Mouse (Mus musculus) kidney, adult 2 months (tissue): ENCODE results near the gene Rab4a. TPM values are rescaled to one million over a fixed set of nuclear protein-coding genes. Genes with fewer than 3 reads are reported as not detected.
A peak's percentile ranks its signal among the peaks of the same experiment; 100 is the strongest.

Source experiments
- DNase-seq: peaks from one replicate; pipeline ENCODE4 v3.0.0; 2021
- H3K27ac ChIP-seq: fragments of 200-500 bp; 2 replicates; pipeline ENCODE4 v1.5.1; 2012; ENCODE audit warnings: low read depth, low read length, control low read depth, inconsistent platforms; ENCODE audit not compliant: insufficient read depth
- H3K27me3 ChIP-seq: fragments of 200-500 bp; replicated peaks from 2 replicates; pipeline ENCODE4 v1.6.1; 2012; ENCODE audit warnings: mild to moderate bottlenecking, moderate library complexity, low read length, inconsistent platforms; ENCODE audit not compliant: control insufficient read depth, insufficient read depth
- H3K36me3 ChIP-seq: fragments of 200-500 bp; 2 replicates; pipeline ENCODE4 v1.6.1; 2012; ENCODE audit warnings: mild to moderate bottlenecking, moderate library complexity, low read length, inconsistent platforms; ENCODE audit not compliant: control insufficient read depth, insufficient read depth
- H3K4me1 ChIP-seq: fragments of 200-500 bp; 2 replicates; pipeline ENCODE4 v1.6.1; 2011; ENCODE audit warnings: low read length; ENCODE audit not compliant: control insufficient read depth, insufficient read depth
- H3K4me3 ChIP-seq: fragments of 200-500 bp; 2 replicates; pipeline ENCODE4 v1.5.1; 2011; ENCODE audit warnings: mild to moderate bottlenecking, low read depth, low read length, control low read depth; ENCODE audit not compliant: insufficient read depth
- CTCF ChIP-seq: fragments of 200-500 bp; conservative IDR thresholded peaks from 2 replicates; pipeline ENCODE4 v1.5.1; 2011; ENCODE audit warnings: low read depth, mild to moderate bottlenecking, control low read depth, low read length, moderate library complexity, mixed read lengths; ENCODE audit not compliant: insufficient read depth, insufficient read length
- POLR2A ChIP-seq: fragments of 200-500 bp; IDR thresholded peaks from one replicate; pipeline ENCODE4 v1.6.1; 2011; ENCODE audit warnings: low read depth, low read length, control low read depth
- WGBS: fragments of 180-500 bp; shearing (Covaris S2); methylation state at CpG from one replicate; pipeline ENCODE4 v1.1.7; 2018; 5-methylcytosine and 5-hydroxymethylcytosine counted together
- polyA plus RNA-seq: library from polyadenylated mRNA; depleted of rRNA; stranded (reverse); fragments of >200 nt; gene quantifications from 2 replicates; pipeline ENCODE4 v1.2.3, GENCODE M21; 2012; rRNA removed

Gene Rab4a
- polyA plus RNA-seq, 1 experiment, result 42.7 TPM

DNA sequence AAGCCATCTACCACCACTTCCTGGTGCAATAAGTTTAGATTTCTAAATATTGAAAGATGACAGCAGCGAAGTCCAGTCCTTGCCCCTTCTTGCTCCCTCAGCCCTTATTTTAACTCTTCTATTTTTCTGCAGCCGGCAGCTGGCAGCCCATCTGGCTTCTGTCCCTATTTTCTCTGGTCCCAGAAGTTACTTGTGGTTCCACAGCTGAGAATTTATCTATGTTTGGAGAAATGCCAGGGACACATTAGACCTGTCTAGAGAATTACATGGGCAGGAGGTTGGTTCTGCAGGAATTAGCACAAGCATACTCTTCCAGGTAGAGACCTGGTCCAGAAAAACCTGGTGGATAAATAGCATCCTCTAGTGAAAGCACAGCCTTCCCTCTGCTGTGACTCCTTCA, 72.1 kb downstream of the Rab4a start:
- Histone ChIP-seq H3K27ac (no peak overlapping the region), H3K4me1 (no peaks in the 10 kb centered on the region), H3K27me3 (no peaks in the 10 kb centered on the region), H3K36me3 (no peaks in the 10 kb centered on the region), H3K4me3 (no peak overlapping the region)
- TF ChIP-seq CTCF (no peak), POLR2A (no peak)
- no peak for DNase-seq
- 78% methylated on average over 2 of the region's 2 CpGs for WGBS

DNA sequence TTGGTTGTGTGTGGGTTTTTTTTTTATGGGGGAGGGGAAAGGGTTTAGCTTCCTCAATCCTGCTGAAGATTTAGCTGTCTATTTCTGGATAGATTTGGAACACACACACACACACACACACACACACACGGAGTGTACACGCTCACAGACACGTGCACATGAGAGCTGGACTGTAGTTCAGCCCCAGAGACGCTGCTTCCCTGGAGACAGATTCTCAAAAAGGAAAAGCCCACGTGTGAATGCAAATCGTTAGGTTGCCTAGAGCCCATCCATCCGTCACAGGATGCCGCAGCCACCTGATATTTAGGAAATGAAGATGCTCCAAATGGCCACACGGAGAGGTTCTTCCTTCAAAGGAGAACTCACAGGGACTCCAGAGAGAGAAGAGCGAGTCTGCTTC, 74.5 kb downstream of the Rab4a start:
- Histone ChIP-seq H3K36me3 (no peaks in the 10 kb centered on the region), H3K27me3 (no peaks in the 10 kb centered on the region), H3K27ac (no peak overlapping the region), H3K4me3 (no peak overlapping the region), H3K4me1 (no peaks in the 10 kb centered on the region)
- no peak for DNase-seq
- 59% methylated on average over 10 of the region's 10 CpGs for WGBS
- TF ChIP-seq POLR2A, result no peak
- no peak for TF ChIP-seq CTCF

DNA sequence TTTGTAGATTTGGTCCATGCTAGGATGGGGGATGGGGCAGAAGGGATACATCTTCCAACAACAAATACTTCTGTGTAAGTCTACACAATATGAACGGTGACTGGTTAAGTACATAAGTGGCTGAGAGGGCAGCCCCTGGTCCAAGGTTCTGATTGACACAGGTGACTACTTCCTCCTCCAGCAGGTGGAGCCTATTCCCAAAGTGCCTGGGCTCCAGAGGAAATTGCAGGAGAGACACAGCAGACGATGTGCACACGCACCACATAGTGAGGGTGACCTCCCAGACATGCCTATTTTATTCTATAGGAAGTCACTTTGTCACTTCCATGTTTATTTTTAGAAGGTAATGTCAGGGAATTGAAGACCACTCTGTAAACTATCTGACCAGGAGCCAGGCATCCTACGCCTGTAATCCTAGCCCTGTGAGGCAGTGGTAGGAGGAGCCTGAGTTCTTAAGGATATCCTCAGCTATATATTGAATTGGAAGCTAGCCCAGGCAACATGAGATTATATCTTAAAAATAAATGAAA, 75.1 kb downstream of the Rab4a start:
- H3K27me3 ChIP-seq, result no peaks in the 10 kb centered on the region
- H3K27ac ChIP-seq, result no peak overlapping the region
- 22% methylated on average over 4 of the region's 4 CpGs for WGBS
- no peaks in the 10 kb centered on the region for H3K36me3 ChIP-seq
- H3K4me3 ChIP-seq, result no peak overlapping the region
- TF ChIP-seq CTCF, result 0 out of 2 replicates have a peak, but pooled peaks have one; percentile 27
- no peak for TF ChIP-seq POLR2A
- no peaks in the 10 kb centered on the region for H3K4me1 ChIP-seq
- no peak for DNase-seq

DNA sequence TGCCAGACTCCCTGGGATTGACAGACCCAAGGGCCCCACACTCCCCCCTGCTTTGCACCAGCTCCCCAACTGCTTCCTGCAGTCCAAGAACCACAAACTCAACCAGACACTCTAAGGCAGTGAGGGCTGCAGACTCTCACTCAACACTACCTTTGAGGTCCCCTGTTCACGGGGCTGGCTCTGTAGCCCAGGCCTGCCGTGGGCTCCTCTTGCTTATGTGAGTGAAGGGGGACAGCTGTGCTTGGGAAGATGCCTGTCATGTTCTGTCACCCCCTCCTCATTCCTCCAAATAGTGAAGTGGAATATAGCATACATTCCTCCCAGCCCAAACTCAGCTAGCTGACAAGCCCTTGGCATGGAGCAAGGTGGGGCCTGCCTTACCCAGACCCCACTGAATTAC, 76.6 kb downstream of the Rab4a start:
- Histone ChIP-seq H3K36me3 (no peaks in the 10 kb centered on the region), H3K27me3 (no peaks in the 10 kb centered on the region), H3K27ac (no peak overlapping the region), H3K4me1 (no peaks in the 10 kb centered on the region), H3K4me3 (no peak overlapping the region)
- 86% methylated on average over 2 of the region's 2 CpGs for WGBS
- TF ChIP-seq CTCF (no peak), POLR2A (no peak)
- no peak for DNase-seq

DNA sequence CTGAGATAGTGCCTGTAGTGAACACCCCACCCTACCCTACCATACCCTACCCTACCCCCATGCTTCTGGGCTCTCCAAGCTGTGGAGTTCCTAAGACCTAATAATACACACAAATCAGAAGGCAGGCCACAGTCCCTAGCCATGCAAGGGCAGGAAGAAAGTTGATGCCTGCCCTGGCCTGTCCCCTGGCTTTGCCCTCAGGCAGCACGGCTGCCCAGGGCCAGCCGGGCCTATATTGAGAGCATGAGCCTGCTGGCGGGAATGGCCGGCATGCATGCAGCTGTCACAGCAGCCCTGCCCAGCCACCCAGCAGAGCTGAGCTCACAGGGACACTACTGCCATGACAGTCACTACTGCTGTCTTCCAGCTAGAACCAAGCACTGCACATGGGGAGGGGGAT, 77.3 kb downstream of the Rab4a start:
- H3K27me3 ChIP-seq, result no peaks in the 10 kb centered on the region
- WGBS, result 76% methylated on average over 4 of the region's 4 CpGs
- H3K4me1 ChIP-seq, result no peaks in the 10 kb centered on the region
- H3K4me3 ChIP-seq, result no peak overlapping the region
- no peak for DNase-seq
- no peaks in the 10 kb centered on the region for H3K36me3 ChIP-seq
- H3K27ac ChIP-seq, result no peak overlapping the region
- no peak for TF ChIP-seq CTCF
- TF ChIP-seq POLR2A, result no peak

Other genes with a start within 250 kb of the Rab4a start
- gene Rhou, start 152.1 kb upstream of the Rab4a start, polyA plus RNA-seq, result 3.4 and 4.6 TPM in 2 replicates
- 0.22 and 0.30 TPM in 2 replicates for gene Ccsap, start 54.2 kb downstream of the Rab4a start, polyA plus RNA-seq
- 1.3 and 665 TPM in 2 replicates for gene Acta1, start 88.8 kb downstream of the Rab4a start, polyA plus RNA-seq
- 7.9 and 8.7 TPM in 2 replicates for gene Nup133, start 143.3 kb downstream of the Rab4a start, polyA plus RNA-seq
- gene Abcb10, start 177.1 kb downstream of the Rab4a start, polyA plus RNA-seq, result 16.4 and 16.5 TPM in 2 replicates
- gene Taf5l, start 215.4 kb downstream of the Rab4a start, polyA plus RNA-seq, result 20.4 and 22.2 TPM in 2 replicates
- 3.3 and 3.5 TPM in 2 replicates for gene Urb2, start 215.5 kb downstream of the Rab4a start, polyA plus RNA-seq